Mouse (Mus musculus): ENCODE data around the gene Ankfy1.
"Not testable (repeated sequence)": the region's sequence is repeated elsewhere in the genome, so short reads cannot be mapped to it uniquely, and the experiment has no call there.

The Ankfy1 gene

DNA sequence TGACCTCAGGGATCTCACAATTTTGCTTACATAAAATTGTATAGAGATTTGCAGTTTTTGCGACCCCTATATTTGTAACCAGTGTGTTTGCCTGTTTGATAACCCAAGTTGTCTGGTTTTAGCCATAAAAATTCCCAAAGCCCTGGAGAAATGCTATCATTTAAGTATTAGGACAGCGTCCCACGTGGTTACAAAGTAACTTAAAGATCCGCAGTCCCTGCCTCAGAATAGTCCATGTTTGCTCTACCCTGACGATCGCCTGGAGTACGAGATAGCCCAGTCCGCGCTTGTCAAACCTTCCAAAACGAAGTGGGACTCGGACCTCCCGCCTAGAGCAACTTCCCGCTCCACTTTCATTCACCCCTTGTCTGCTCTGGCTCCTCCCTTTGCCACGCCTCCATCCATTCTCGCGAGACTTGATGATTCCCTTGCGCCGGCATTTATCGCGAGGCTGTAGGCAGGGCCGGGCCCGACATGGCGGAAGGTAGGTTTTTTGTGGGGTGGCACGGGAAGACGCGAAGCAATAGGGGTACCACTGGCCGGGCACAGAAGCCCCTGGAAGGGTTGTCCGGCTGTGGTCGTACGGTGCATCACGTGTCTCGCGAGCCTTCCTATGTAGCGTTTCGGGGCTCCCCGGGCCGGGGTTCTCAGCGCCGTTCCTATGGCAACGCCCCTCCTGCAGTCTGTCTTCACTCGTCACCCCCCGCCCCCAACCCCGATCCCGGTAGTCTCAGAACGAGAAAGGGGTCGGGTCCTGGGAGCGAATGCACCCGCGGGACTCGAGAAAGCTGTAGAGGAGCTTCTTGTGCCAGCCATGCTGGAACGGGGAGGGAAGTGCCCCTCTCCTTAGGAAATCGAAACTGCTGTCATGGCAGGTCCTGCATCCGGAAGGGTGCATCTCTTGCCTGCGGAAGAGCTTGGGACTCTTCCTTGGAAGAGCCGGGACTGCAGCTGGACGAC lies at the start of gene Ankfy1:
Gene Ankfy1 (plus strand): TSS at position 456 of the 960 bp plus-strand sequence.
- DNase-seq (ENCODE audit: low spot score in 2 of 2) = peak; percentile 84 to 96

- DNase-seq (ENCODE audit: low spot score in 2 of 2) = no peak
Measured at GRCm38 (mm10) chr11:72642730-72643129, 47.1 kb upstream of the Ankfy1 start.

DNA sequence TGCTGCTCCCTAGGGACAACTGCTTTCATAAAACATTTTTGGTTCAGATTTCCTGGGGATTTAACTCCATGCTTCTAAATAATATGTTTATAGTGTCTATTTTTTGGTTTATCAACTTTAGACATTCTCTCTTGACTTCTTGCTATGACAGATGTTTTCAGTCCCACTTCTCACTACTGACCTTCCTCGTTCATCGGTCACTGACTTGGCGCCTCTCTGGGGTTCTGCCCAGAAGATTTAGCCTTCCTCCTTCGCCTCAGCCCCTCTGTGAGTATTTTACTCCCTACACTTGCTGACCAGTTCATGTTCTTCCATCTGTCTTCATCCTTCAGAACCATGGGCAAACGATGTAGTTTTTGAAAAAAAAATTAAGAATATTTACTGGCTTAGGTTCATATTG lies 44.4 kb upstream of the Ankfy1 start:
- no peak for DNase-seq (ENCODE audit: low spot score in 2 of 2)

DNA sequence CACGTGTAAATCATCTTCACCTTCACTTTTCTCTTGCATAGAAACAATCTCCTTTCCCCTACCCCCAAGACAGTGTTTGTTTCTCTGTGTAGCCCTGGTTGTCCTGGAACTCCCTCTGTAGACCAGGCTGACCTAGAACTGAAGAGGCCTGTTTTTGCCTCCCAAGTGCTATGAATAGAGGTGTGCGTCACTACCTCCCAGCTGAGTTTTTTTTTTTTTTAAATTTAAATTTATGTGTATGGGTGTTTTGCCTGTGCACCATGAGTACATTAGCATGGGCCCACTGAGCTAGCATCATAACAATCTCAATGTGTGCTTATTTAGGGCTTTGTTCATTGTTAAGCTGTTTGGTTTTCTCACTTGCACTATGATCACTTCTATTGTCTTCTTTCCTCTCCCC lies 39.5 kb upstream of the Ankfy1 start:
- no peak for DNase-seq (ENCODE audit: low spot score in 2 of 2)

GRCm38 (mm10) chr11:72659918-72660317 lies 29.9 kb upstream of the Ankfy1 start:
- DNase-seq (ENCODE audit: low spot score in 2 of 2) = no peak

DNA sequence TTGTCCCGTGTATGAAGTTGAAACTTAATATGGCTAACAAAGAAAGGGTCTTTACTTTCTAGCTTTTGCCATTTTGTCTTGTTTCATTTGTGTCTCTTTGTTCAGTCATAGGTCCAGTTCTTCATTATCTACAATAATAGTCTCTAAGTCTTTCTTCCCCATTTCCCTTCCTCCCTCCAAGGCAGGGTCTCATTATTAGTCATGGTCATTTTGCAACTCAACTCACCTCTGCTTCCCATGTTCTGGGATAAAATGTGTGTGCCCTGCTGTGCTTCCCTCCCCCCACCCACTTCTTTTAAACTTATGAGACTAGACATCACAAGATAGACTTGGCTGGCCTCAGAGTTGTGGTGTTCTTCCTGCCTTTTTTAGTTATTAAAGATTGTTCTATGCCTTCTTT lies 29.4 kb upstream of the Ankfy1 start:
- no peak for DNase-seq (ENCODE audit: low spot score in 2 of 2)

GRCm38 (mm10) chr11:72664641-72665040 lies 25.2 kb upstream of the Ankfy1 start:
- DNase-seq (ENCODE audit: low spot score in 2 of 2) = no peak

GRCm38 (mm10) chr11:72670634-72671033 lies 19.2 kb upstream of the Ankfy1 start:
- DNase-seq (ENCODE audit: low spot score in 2 of 2) = no peak

DNA sequence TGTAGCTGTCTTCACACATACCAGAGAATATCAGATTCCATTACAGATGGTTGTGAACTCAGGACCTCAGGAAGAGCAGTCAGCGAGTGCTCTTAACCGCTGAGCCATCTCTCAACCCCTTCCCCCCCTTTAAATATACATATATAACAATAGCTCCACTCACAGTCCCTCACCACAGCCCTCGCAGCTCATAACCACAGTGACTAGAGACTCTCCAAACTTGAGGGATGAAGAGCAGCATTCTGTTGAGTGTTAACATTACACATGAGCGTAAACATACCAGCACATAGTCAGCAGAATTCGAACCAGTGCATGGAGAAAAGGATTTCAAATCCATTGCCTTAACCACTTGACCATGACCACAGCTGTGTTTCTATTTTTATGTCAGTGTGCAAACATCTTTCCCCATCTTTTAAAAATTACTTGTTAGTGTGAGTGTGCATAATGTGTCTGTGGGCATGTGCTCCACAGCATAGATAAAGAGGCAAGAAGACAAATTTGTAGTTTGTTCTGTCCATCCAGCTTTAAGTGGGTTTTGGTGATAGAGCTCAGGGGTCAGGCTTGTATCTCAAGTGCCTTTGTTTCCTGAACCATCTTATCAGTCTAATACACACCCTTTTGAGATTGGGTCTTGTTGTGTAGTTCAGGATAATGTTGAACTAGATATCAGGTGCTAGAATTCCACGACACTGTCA lies 18.4 kb upstream of the Ankfy1 start:
- no peak for DNase-seq (ENCODE audit: low spot score in 2 of 2)

- no peak for DNase-seq (ENCODE audit: low spot score in 2 of 2)
Measured at GRCm38 (mm10) chr11:72672438-72672837, 17.4 kb upstream of the Ankfy1 start.

DNA sequence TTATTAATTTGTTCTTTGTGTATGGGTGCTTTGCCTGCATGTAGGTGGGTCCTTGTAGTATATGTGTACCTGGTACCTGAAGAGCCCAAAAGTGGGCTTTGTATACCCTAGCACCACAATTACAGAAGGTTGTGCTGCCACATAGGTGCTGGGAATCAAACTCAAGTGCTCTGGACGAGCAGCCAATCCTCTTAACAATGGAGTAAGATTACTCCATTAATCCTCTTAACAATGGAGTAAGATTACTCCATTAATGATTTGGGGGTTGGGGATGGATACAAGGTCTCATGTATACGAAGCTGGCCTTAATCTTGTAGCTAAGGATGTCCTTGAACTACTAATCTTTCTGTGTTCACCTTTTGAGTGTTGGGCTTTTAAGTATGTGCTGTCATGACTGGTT lies 14.5 kb upstream of the Ankfy1 start:
- no peak for DNase-seq (ENCODE audit: low spot score in 2 of 2)

DNA sequence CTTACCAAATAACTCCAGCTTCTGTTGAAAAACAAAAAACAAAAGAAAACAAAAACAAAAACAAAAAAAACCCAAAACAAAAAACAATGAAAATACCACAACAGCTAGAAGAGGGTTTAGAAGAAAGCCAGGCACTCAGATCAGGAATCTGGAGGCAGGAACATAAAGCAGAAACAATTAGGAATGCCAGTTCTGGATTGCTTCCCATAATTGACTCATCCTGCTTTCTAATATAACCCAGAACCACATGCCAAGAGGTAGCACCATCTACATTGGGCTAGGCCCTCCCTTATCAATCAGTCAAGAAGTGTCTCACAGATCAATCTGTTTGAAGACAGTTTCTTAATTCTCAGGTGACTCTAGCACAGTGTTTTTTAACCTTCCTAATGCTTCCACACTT lies 9.1 kb upstream of the Ankfy1 start:
- no peak for DNase-seq (ENCODE audit: low spot score in 2 of 2)

DNA sequence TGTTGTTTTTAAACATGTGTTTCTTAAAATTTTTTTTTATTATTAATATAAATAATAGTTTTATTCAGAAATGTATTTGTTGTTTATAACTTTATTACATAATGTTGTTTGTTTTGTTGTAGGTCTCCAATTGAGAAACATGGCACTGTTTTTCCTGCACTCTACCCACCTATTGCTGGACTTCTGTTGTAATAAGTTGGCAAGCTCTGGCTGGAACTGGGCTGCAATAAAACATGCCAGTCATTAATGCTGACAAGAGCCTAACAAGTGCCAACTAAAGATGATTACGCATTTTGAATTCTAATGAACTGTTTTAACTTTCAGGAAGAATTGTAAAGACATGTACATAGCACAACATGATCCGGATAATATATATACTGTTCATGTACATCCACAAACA lies 6.4 kb upstream of the Ankfy1 start:
- no peak for DNase-seq (ENCODE audit: low spot score in 2 of 2)

DNA sequence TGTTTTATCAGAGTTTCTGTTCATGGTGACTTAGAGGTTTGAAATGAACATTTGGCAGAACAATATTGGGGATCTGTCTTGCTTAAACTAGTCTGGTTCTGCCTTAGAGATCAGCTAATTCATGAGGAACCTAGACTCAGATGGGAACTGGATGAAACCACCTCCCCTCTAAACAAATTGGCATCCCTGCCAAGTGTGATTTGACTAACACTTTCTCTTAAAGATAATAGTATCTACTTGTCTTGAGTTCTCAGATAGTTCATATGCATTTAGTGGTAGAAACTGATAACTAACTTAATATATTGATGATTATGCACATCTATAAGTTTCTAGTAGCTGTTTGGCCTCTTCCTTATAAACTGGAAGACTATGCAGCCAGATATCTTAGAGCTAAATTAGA lies 3.1 kb upstream of the Ankfy1 start:
- DNase-seq (ENCODE audit: low spot score in 2 of 2) = no peak

DNA sequence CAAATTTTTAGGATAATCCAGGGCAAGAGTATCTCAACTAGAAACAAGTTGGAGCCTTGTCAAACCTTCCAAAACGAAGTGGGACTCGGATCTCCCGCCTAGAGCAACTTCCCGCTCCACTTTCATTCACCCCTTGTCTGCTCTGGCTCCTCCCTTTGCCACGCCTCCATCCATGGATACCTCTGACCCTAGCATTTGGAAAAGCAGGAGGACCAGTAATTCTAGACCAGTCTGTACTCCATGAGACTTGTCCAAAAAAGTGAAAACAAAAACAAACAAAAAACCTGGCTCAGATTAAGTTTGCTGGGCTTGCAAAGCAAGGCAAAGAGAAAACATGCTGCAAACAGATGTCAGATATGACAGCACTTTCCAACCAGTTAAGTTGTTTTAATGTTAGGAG lies 1.6 kb upstream of the Ankfy1 start:
- DNase-seq (ENCODE audit: low spot score in 2 of 2) = no peak

DNA sequence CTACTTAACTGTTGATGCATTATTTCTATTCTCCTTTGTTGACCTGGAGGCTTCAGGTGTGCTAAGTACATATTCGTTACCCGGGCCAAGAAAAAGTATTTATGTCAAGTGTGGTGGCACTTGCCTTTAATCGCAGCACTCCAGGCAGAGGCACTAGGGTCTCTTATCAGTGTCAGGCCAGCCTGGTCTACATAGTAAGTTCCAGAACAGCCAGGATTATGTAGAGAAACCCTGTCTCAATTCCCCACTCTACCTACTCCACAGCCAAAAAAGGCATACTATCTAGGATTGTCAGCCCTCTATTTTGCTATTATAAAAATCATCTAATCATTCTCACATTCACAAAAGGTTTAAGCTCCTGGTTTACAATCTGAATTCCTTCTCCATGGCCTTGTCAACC lies 691 bp upstream of the Ankfy1 start:
- DNase-seq (ENCODE audit: low spot score in 2 of 2) = no peak

GRCm38 (mm10) chr11:72692353-72692752 lies 2.5 kb downstream of the Ankfy1 start:
- DNase-seq (ENCODE audit: low spot score in 2 of 2) = no peak

GRCm38 (mm10) chr11:72695025-72695424 lies 5.2 kb downstream of the Ankfy1 start:
- DNase-seq (ENCODE audit: low spot score in 2 of 2) = no peak

DNA sequence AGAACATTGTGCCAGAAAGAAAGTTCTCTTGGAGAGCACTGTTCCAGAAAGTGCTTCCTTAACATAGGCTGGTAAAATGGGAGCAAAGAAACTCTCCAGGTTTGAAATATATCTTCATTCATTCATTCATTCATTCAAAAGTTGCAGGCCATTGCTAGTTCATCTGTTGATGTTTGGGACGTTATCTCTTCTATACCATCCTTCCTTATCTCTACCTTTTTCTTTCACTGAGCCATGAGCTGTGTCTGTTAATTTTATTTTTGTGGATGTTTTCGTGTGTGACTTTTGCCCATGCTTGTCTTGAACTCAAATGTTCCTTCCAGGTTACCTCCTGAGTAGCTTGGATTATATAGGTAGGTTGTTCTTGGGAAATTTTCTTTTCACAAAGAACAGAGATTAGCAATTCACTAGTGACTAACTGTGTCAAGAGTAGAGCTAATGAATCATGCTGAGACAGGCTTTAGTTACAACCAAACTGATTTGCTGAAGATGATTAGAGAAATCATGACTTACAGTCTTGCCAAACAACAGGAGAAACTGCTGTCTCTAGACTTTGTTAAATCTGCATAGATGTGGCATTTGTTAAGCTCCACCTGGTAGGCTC lies 6.7 kb downstream of the Ankfy1 start:
- no peak for DNase-seq (ENCODE audit: low spot score in 2 of 2)

DNA sequence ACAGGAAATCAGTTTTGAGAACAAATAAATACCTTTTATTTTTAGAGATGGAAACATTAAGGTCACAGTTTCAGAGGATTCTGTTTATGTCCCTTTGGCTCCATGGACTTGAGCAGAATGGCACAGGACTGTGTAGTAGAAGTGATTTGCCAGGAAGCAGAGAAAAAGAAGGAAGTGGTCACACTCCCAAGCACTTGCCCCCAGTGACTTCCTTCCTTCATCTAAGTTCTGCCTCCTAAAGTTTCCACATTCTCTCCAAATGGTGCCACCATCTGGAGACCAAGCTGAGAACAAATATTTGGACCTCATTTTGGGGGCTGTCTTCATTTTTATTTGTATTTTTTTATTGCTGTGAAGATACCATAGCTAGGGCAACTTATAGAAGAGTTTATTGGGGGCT lies 7.5 kb downstream of the Ankfy1 start:
- no peak for DNase-seq (ENCODE audit: low spot score in 2 of 2)

DNA sequence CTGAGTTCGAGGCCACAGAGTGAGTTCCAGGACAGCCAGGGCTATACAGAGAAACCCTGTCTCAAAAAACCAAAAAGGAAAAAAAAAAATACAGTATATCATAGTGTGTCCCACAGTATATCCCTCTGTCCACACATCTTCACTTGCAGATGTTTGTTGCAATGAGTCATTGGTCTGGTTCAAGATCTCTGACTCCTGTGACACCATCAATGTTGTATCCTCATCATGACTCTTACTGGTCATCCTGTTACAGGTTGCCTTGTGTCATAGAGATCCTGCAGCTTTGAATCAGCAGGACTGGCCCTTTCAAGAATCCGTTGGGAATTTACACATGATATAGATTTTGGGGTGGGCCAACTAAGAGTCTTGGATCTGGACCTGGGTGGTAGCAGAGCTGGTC lies 15.3 kb downstream of the Ankfy1 start:
- not testable (repeated sequence) for DNase-seq (ENCODE audit: low spot score in 2 of 2)

GRCm38 (mm10) chr11:72712721-72713120 lies 22.9 kb downstream of the Ankfy1 start:
- DNase-seq (ENCODE audit: low spot score in 2 of 2) = peak in 1 of 2 experiments; percentile 68

DNA sequence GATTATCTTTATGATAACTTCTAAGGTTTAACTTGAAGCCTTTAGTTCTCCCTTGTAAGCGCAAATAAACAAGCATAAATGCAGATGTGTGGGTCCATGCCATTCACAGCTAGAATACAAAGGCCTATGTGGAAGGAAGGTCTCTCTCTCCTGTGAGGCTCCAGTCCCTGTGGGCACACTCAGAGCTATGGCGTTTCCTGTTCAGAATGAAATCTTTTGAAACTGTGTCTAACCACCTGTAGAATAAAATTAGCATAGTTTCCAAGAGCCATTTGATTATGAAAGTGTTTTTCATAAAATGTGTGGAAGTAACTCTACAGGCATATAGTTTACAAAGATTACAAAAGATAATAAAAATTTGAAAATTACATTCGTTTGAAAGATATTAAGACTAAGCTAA lies 28.4 kb downstream of the Ankfy1 start:
- no peak for DNase-seq (ENCODE audit: low spot score in 2 of 2)

Measured in left cerebral cortex, adult 9 months (tissue).